Mouse (Mus musculus): ENCODE measurements at regions not wholly inside any gene's neighbourhood (a gene's known extent, or its start where the extent isn't known, plus 50 kb on each side); places are given as distances from the start of the nearest gene placed in this dataset.

- no peak for DNase-seq (ENCODE audit: low spot score in 2 of 2)
These were observed 264.7 kb upstream of the Spred2 start for GRCm38 (mm10) chr11:19659511-19659910.

GRCm38 (mm10) chr11:19666732-19667131 is 257.4 kb upstream of the Spred2 start:
- no peak for DNase-seq (ENCODE audit: low spot score in 2 of 2)

- no peak for DNase-seq (ENCODE audit: low spot score in 2 of 2)
These were observed 253.2 kb upstream of the Spred2 start for GRCm38 (mm10) chr11:19670853-19671530.

- DNase-seq (ENCODE audit: low spot score in 2 of 2) = no peak
These were observed 251.2 kb upstream of the Spred2 start for GRCm38 (mm10) chr11:19673012-19673411.

- DNase-seq (ENCODE audit: low spot score in 2 of 2) = no peak
These were observed 247.7 kb upstream of the Spred2 start for GRCm38 (mm10) chr11:19676514-19676913.

- DNase-seq (ENCODE audit: low spot score in 2 of 2) = no peak
These were observed 245.1 kb upstream of the Spred2 start for GRCm38 (mm10) chr11:19679041-19679440.

GRCm38 (mm10) chr11:19679669-19680068 is 244.5 kb upstream of the Spred2 start:
- no peak for DNase-seq (ENCODE audit: low spot score in 2 of 2)

- DNase-seq (ENCODE audit: low spot score in 2 of 2) = no peak
These were observed 223.0 kb upstream of the Spred2 start for GRCm38 (mm10) chr11:19701198-19701597.

- no peak for DNase-seq (ENCODE audit: low spot score in 2 of 2)
These were observed 215.4 kb upstream of the Spred2 start for GRCm38 (mm10) chr11:19708821-19709220.

GRCm38 (mm10) chr11:19709337-19709736 is 214.8 kb upstream of the Spred2 start:
- no peak for DNase-seq (ENCODE audit: low spot score in 2 of 2)

- no peak for DNase-seq (ENCODE audit: low spot score in 2 of 2)
These were observed 211.1 kb upstream of the Spred2 start for GRCm38 (mm10) chr11:19713091-19713490.

- no peak for DNase-seq (ENCODE audit: low spot score in 2 of 2)
These were observed 210.6 kb upstream of the Spred2 start for GRCm38 (mm10) chr11:19713597-19713996.

- DNase-seq (ENCODE audit: low spot score in 2 of 2) = no peak
These were observed 210.0 kb upstream of the Spred2 start for GRCm38 (mm10) chr11:19714211-19714610.

GRCm38 (mm10) chr11:19714888-19715595 is 209.1 kb upstream of the Spred2 start:
- DNase-seq (ENCODE audit: low spot score in 2 of 2) = no peak

GRCm38 (mm10) chr11:19718165-19718564 is 206.0 kb upstream of the Spred2 start:
- no peak for DNase-seq (ENCODE audit: low spot score in 2 of 2)

GRCm38 (mm10) chr11:19729031-19729430 is 195.1 kb upstream of the Spred2 start:
- DNase-seq (ENCODE audit: low spot score in 2 of 2) = no peak

- no peak for DNase-seq (ENCODE audit: low spot score in 2 of 2)
These were observed 193.4 kb upstream of the Spred2 start for GRCm38 (mm10) chr11:19730747-19731146.

- DNase-seq (ENCODE audit: low spot score in 2 of 2) = no peak
These were observed 188.1 kb upstream of the Spred2 start for GRCm38 (mm10) chr11:19736076-19736475.

- no peak for DNase-seq (ENCODE audit: low spot score in 2 of 2)
These were observed 187.2 kb upstream of the Spred2 start for GRCm38 (mm10) chr11:19736926-19737325.

- DNase-seq (ENCODE audit: low spot score in 2 of 2) = no peak
These were observed 186.8 kb upstream of the Spred2 start for GRCm38 (mm10) chr11:19737331-19737730.

- DNase-seq (ENCODE audit: low spot score in 2 of 2) = no peak
These were observed 186.4 kb upstream of the Spred2 start for GRCm38 (mm10) chr11:19737807-19738206.

GRCm38 (mm10) chr11:19739527-19740151 is 184.5 kb upstream of the Spred2 start:
- DNase-seq (ENCODE audit: low spot score in 2 of 2) = no peak

GRCm38 (mm10) chr11:19740562-19740961 is 183.6 kb upstream of the Spred2 start:
- no peak for DNase-seq (ENCODE audit: low spot score in 2 of 2)
